ENCODE assay signal across 8 mouse cellular contexts in the genomic region with DNA sequence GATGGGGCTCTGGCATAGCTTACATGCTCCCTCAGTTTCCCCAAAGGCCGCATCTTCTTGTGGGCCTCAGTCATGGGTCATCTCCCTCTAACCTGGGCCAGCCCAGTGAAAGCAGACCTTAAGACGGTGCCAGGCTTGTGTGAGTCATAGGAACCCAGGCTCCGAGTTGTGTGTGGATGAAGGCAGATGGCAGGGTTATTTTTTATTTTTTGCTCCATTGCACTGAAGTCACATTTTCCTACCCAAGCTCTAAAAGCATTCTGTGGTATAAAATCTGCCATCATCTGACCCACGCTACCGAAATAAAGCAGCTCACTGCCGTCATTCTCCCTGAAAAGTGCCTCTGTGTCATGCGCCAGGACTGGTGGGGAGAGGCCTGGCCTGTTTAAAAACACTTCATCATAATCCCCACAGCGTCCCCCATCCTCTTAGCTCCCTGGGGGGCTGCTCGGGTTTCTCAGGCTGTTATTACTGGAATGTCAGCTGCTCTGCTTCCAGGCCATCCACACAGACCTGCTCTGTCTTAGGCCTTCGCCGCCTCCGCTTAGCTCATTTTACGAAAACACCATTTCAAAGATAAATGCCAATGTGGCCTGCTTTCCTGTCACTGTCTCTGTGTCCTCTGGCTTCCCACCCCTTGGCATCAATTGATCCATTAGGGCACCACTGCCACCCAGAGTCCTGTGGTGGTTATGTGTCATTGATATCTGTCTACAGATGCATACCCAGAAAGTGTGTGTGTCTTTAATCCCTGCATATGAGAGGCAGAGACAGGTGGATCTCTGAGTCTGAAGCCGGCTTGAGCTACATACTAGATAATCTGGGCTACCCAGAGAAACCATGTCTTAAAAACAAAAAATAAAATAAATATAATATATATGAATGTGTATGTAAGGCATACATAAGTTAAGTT. TPM values are rescaled to one million over a fixed set of nuclear protein-coding genes. Genes with fewer than 3 reads are reported as not detected.
A peak's percentile ranks its signal among the peaks of the same experiment; 100 is the strongest.
DNase-seq lines count a peak whose midpoint lies in the region; ATAC-seq lines count a peak whose summit lies in the region.
"Had no signal": no experiment of that assay in that cellular context is flagged by ENCODE, and none has a peak within 500 bp of the region (broad histone marks: within the 10 kb centered on the region; RNA-seq: fewer than 3 reads in every experiment).

No protein-coding gene starts in this region.

- 76% methylated on average over 14 of the region's 14 CpGs for WGBS in hindbrain, embryonic 16.5 days

- H3K4me2 ChIP-seq in hindbrain, embryonic 16.5 days (ENCODE audit: low read length), result no peak overlapping the region
- H3K4me2 ChIP-seq: liver, embryonic 12.5 days had no signal

- no peak overlapping the region for H3K4me3 ChIP-seq in hindbrain, embryonic 16.5 days (ENCODE audit: low read length)
- H3K4me3 ChIP-seq: liver, embryonic 12.5 days had no signal

- no peak for ATAC-seq in hindbrain, embryonic 16.5 days
- ATAC-seq: liver, embryonic 12.5 days had no signal

- H3K9me3 ChIP-seq in hindbrain, embryonic 16.5 days (ENCODE audit: control insufficient read depth, low read length), result no peaks in the 10 kb centered on the region
- H3K9me3 ChIP-seq: liver, embryonic 12.5 days had no signal

- peak; percentile 44 to 48 for DNase-seq in layer of hippocampus, adult 18-20 months (ENCODE audit: low spot score in 2 of 2)
- no peak for DNase-seq in layer of hippocampus, adult 8-10 months (ENCODE audit: low spot score in 2 of 2)
- peak; percentile 57 for DNase-seq in Muller cell, postnatal 12 days (ENCODE audit: inconsistent ontology term)
- peak; percentile 65 for DNase-seq in cerebellum, adult 8-10 months
- DNase-seq in kidney, adult 9 months, result no peak
- DNase-seq in urinary bladder, adult 18-20 months (ENCODE audit: low spot score in 2 of 2), result no peak

- H3K27ac ChIP-seq in hindbrain, embryonic 16.5 days (ENCODE audit: low read depth, low read length), result peak overlapping the region; percentile 48; the same call in 1 of the 2 replicates
- H3K27ac ChIP-seq: liver, embryonic 12.5 days had no signal

- H3K27me3 ChIP-seq in hindbrain, embryonic 16.5 days (replicated peaks; ENCODE audit: control insufficient read depth, insufficient read depth, low read length), result no peaks in the 10 kb centered on the region
- H3K27me3 ChIP-seq: liver, embryonic 12.5 days had no signal

- no peak overlapping the region; the same call in 1 of the 2 replicates for H3K9ac ChIP-seq in hindbrain, embryonic 16.5 days (ENCODE audit: low read depth, low read length)
- H3K9ac ChIP-seq: liver, embryonic 12.5 days had no signal

- H3K36me3 ChIP-seq in hindbrain, embryonic 16.5 days (ENCODE audit: control insufficient read depth, insufficient read depth, low read length), result peaks cover 18% of the 10 kb centered on the region

- no peaks in the 10 kb centered on the region for H3K4me1 ChIP-seq in hindbrain, embryonic 16.5 days (ENCODE audit: control insufficient read depth, insufficient read depth, low read depth, low read length)
- H3K4me1 ChIP-seq: liver, embryonic 12.5 days had no signal

RNA-seq across cellular contexts. Expression of a gene that starts 12.3 kb away (rescaled TPM):
- total RNA-seq in layer of hippocampus, adult 18-20 months (2021), result 10 to 100 TPM; 48.7 to 49.2 TPM
- 10 to 100 TPM; 44.0 to 60.6 (median 49.1) TPM for total RNA-seq in layer of hippocampus, adult 8-10 months (2022)
- polyA plus RNA-seq in hindbrain, embryonic 16.5 days (2015; fragmentation: Nextera tagmentation; extraction: Ambion mirVana), result 98.0 and 99.8 TPM in 2 replicates

Comparison
In these comparisons a context has a peak if more than half of its experiments do, and no peak if none do; other contexts are left out.
1. DNase-seq: peak in layer of hippocampus, adult 18-20 months (2 of 2), Muller cell, postnatal 12 days (single experiment) and cerebellum, adult 8-10 months (single experiment); none in layer of hippocampus, adult 8-10 months (0 of 2), kidney, adult 9 months (single experiment) and urinary bladder, adult 18-20 months (0 of 2).